Mouse (Mus musculus): ENCODE measurements at regions not wholly inside any gene's neighbourhood (a gene's known extent, or its start where the extent isn't known, plus 50 kb on each side); places are given as distances from the start of the nearest gene placed in this dataset.

- H3K9me3 ChIP-seq (ENCODE audit: control insufficient read depth, low read depth, low read length): no peaks in the 10 kb centered on the region
- H3K36me3 ChIP-seq (ENCODE audit: control insufficient read depth, insufficient read depth, low read length): no peaks in the 10 kb centered on the region
- no peaks in the 10 kb centered on the region for H3K27me3 ChIP-seq (ENCODE audit: control insufficient read depth, insufficient read depth, low read length)
- no peak overlapping the region for H3K9ac ChIP-seq (replicated peaks; ENCODE audit: low read depth, low read length)
- no peak overlapping the region for H3K27ac ChIP-seq (ENCODE audit: low read length)
- no peak overlapping the region for H3K4me2 ChIP-seq (replicated peaks; ENCODE audit: low read depth, low read length)
- WGBS: 64% methylated on average over 3 of the region's 3 CpGs
- H3K4me3 ChIP-seq (ENCODE audit: low read depth, low read length): no peak overlapping the region
- no peaks in the 10 kb centered on the region for H3K4me1 ChIP-seq (ENCODE audit: control insufficient read depth, insufficient read depth, low read length)
- no peak for ATAC-seq (ENCODE audit: insufficient number of reproducible peaks, insufficient read depth, low FRiP score, low read depth)
Observed at GRCm38 (mm10) chr14:118390790-118391189, 124.0 kb downstream of the Gm9376 start.

- H3K9me3 ChIP-seq (ENCODE audit: control insufficient read depth, low read depth, low read length): no peaks in the 10 kb centered on the region
- no peak for ATAC-seq (ENCODE audit: insufficient number of reproducible peaks, insufficient read depth, low FRiP score, low read depth)
Observed at GRCm38 (mm10) chr14:118391561-118391960, 124.8 kb downstream of the Gm9376 start.

DNA sequence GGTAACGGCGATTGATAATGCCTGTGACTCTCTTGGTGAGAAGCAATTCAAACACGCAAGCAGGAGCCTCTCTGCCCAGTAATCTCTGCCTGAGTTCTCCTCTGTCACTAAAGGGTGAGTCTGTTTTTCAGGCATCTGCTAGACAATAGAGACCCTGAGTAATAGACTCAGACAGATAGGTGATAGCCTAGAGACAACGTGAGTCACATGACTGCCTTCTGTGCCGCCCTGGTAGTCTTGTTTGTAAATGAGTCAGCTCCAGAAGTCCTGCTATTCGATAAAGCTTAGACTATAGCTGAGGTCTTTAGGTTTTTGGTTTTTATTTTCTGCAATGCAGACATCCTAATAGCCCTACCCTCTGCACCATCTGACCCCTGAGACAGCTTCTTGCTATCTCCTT lies 126.9 kb downstream of the Gm9376 start:
- Histone ChIP-seq H3K4me2 (replicated peaks; ENCODE audit: low read depth, low read length) (no peak overlapping the region), H3K9me3 (ENCODE audit: control insufficient read depth, low read depth, low read length) (no peaks in the 10 kb centered on the region), H3K4me1 (ENCODE audit: control insufficient read depth, insufficient read depth, low read length) (no peaks in the 10 kb centered on the region), H3K36me3 (ENCODE audit: control insufficient read depth, insufficient read depth, low read length) (no peaks in the 10 kb centered on the region), H3K27me3 (ENCODE audit: control insufficient read depth, insufficient read depth, low read length) (no peaks in the 10 kb centered on the region), H3K9ac (replicated peaks; ENCODE audit: low read depth, low read length) (no peak overlapping the region), H3K27ac (ENCODE audit: low read length) (no peak overlapping the region), H3K4me3 (ENCODE audit: low read depth, low read length) (no peak overlapping the region)
- no peak for ATAC-seq (ENCODE audit: insufficient number of reproducible peaks, insufficient read depth, low FRiP score, low read depth)
- 59% methylated on average over 6 of the region's 6 CpGs for WGBS

More at GRCm38 (mm10) chr14:118391561-118391960, 124.8 kb downstream of the Gm9376 start:
- Histone ChIP-seq H3K27me3 (ENCODE audit: control insufficient read depth, insufficient read depth, low read length) (no peaks in the 10 kb centered on the region), H3K27ac (ENCODE audit: low read length) (no peak overlapping the region), H3K36me3 (ENCODE audit: control insufficient read depth, insufficient read depth, low read length) (no peaks in the 10 kb centered on the region), H3K9ac (replicated peaks; ENCODE audit: low read depth, low read length) (no peak overlapping the region), H3K4me3 (ENCODE audit: low read depth, low read length) (no peak overlapping the region), H3K4me2 (replicated peaks; ENCODE audit: low read depth, low read length) (no peak overlapping the region), H3K4me1 (ENCODE audit: control insufficient read depth, insufficient read depth, low read length) (no peaks in the 10 kb centered on the region)
- 95% methylated on average over 5 of the region's 5 CpGs for WGBS

GRCm38 (mm10) chr14:118414275-118414674 lies 147.5 kb downstream of the Gm9376 start:
- WGBS: 62% methylated on average over 4 of the region's 4 CpGs
- Histone ChIP-seq H3K36me3 (ENCODE audit: control insufficient read depth, insufficient read depth, low read length) (no peaks in the 10 kb centered on the region), H3K4me3 (ENCODE audit: low read depth, low read length) (no peak overlapping the region), H3K9me3 (ENCODE audit: control insufficient read depth, low read depth, low read length) (0 out of 2 replicates have a peak, but pooled peaks cover 8% of the 10 kb centered on the region), H3K4me1 (ENCODE audit: control insufficient read depth, insufficient read depth, low read length) (no peaks in the 10 kb centered on the region), H3K9ac (replicated peaks; ENCODE audit: low read depth, low read length) (no peak overlapping the region), H3K27ac (ENCODE audit: low read length) (no peak overlapping the region), H3K4me2 (replicated peaks; ENCODE audit: low read depth, low read length) (no peak overlapping the region), H3K27me3 (ENCODE audit: control insufficient read depth, insufficient read depth, low read length) (no peaks in the 10 kb centered on the region)
- ATAC-seq (ENCODE audit: insufficient number of reproducible peaks, insufficient read depth, low FRiP score, low read depth): no peak

GRCm38 (mm10) chr14:118416163-118416562 lies 149.4 kb downstream of the Gm9376 start:
- Histone ChIP-seq H3K9me3 (ENCODE audit: control insufficient read depth, low read depth, low read length) (peaks cover 13% of the 10 kb centered on the region; the same call in 1 of the 2 replicates), H3K27ac (ENCODE audit: low read length) (no peak overlapping the region), H3K36me3 (ENCODE audit: control insufficient read depth, insufficient read depth, low read length) (no peaks in the 10 kb centered on the region), H3K27me3 (ENCODE audit: control insufficient read depth, insufficient read depth, low read length) (no peaks in the 10 kb centered on the region), H3K4me2 (replicated peaks; ENCODE audit: low read depth, low read length) (no peak overlapping the region), H3K4me1 (ENCODE audit: control insufficient read depth, insufficient read depth, low read length) (no peaks in the 10 kb centered on the region), H3K4me3 (ENCODE audit: low read depth, low read length) (no peak overlapping the region), H3K9ac (replicated peaks; ENCODE audit: low read depth, low read length) (no peak overlapping the region)
- WGBS: 60% methylated on average over 7 of the region's 7 CpGs
- ATAC-seq (ENCODE audit: insufficient number of reproducible peaks, insufficient read depth, low FRiP score, low read depth): no peak

GRCm38 (mm10) chr14:118419442-118420193 lies 152.9 kb downstream of the Gm9376 start:
- no peak overlapping the region for H3K9ac ChIP-seq (replicated peaks; ENCODE audit: low read depth, low read length)
- WGBS: 90% methylated on average over 12 of the region's 12 CpGs
- no peaks in the 10 kb centered on the region for H3K27me3 ChIP-seq (ENCODE audit: control insufficient read depth, insufficient read depth, low read length)
- ATAC-seq (ENCODE audit: insufficient number of reproducible peaks, insufficient read depth, low FRiP score, low read depth): no peak
- peaks cover 13% of the 10 kb centered on the region; the same call in 1 of the 2 replicates for H3K9me3 ChIP-seq (ENCODE audit: control insufficient read depth, low read depth, low read length)
- no peak overlapping the region for H3K27ac ChIP-seq (ENCODE audit: low read length)
- H3K4me2 ChIP-seq (replicated peaks; ENCODE audit: low read depth, low read length): no peak overlapping the region
- no peaks in the 10 kb centered on the region for H3K36me3 ChIP-seq (ENCODE audit: control insufficient read depth, insufficient read depth, low read length)
- H3K4me1 ChIP-seq (ENCODE audit: control insufficient read depth, insufficient read depth, low read length): 0 out of 2 replicates have a peak, but pooled peaks cover 3% of the 10 kb centered on the region
- H3K4me3 ChIP-seq (ENCODE audit: low read depth, low read length): no peak overlapping the region

DNA sequence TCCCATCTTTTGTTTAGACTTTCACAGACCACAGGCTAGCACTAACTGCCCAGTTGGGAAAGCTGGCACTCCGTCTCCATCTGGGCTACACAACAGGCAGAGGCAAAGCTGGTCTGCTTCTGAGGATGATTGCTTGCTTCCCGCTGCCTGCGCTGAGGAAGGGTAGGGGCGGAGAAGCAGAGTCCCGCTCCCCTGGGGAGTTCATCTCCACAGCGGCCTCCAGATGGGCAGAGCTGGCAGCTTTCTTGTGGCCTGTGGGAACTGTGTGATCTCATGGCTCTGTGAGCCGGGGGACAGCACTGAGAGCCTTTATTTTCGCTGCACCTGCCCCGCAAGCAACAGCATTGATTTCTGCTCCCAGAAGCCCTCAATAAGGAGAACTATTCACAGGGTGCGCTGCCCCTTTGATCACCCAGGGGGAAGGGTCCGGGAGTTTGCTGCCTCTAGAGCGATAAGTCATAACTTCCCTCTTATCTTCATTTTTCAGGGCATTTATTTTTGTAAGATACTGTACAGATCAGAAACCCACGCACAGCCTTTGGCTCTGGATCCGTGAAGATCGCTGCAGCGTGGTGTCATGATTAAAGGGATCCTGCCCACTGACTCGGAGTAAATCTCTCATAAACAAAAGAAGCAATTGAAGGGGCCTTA lies 155.7 kb downstream of the Gm9376 start:
- Histone ChIP-seq H3K4me1 (ENCODE audit: control insufficient read depth, insufficient read depth, low read length) (0 out of 2 replicates have a peak, but pooled peaks cover 3% of the 10 kb centered on the region), H3K27ac (ENCODE audit: low read length) (no peak overlapping the region), H3K9ac (replicated peaks; ENCODE audit: low read depth, low read length) (no peak overlapping the region), H3K27me3 (ENCODE audit: control insufficient read depth, insufficient read depth, low read length) (no peaks in the 10 kb centered on the region), H3K4me2 (replicated peaks; ENCODE audit: low read depth, low read length) (peak overlapping the region; percentile 32; the same call in 1 of the 2 replicates), H3K9me3 (ENCODE audit: control insufficient read depth, low read depth, low read length) (peaks cover 6% of the 10 kb centered on the region; the same call in 1 of the 2 replicates), H3K36me3 (ENCODE audit: control insufficient read depth, insufficient read depth, low read length) (no peaks in the 10 kb centered on the region), H3K4me3 (ENCODE audit: low read depth, low read length) (no peak overlapping the region)
- 9% methylated on average over 17 of the region's 17 CpGs for WGBS
- no peak; the same call in 1 of the 2 replicates for ATAC-seq (ENCODE audit: insufficient number of reproducible peaks, insufficient read depth, low FRiP score, low read depth)

GRCm38 (mm10) chr14:118423269-118423668 lies 156.5 kb downstream of the Gm9376 start:
- H3K9ac ChIP-seq (replicated peaks; ENCODE audit: low read depth, low read length): no peak overlapping the region
- no peak overlapping the region for H3K4me3 ChIP-seq (ENCODE audit: low read depth, low read length)
- ATAC-seq (ENCODE audit: insufficient number of reproducible peaks, insufficient read depth, low FRiP score, low read depth): no peak; the same call in 1 of the 2 replicates
- peaks cover 5% of the 10 kb centered on the region; the same call in 1 of the 2 replicates for H3K9me3 ChIP-seq (ENCODE audit: control insufficient read depth, low read depth, low read length)
- H3K27ac ChIP-seq (ENCODE audit: low read length): no peak overlapping the region
- H3K36me3 ChIP-seq (ENCODE audit: control insufficient read depth, insufficient read depth, low read length): no peaks in the 10 kb centered on the region
- 10% methylated on average over 2 of the region's 9 CpGs for WGBS
- H3K4me1 ChIP-seq (ENCODE audit: control insufficient read depth, insufficient read depth, low read length): 0 out of 2 replicates have a peak, but pooled peaks cover 3% of the 10 kb centered on the region
- H3K27me3 ChIP-seq (ENCODE audit: control insufficient read depth, insufficient read depth, low read length): no peaks in the 10 kb centered on the region
- no peak overlapping the region for H3K4me2 ChIP-seq (replicated peaks; ENCODE audit: low read depth, low read length)
